Mouse (Mus musculus): ENCODE results near the gene Tmem259.

GRCm38 (mm10) chr10:79991548-79991947, 7.4 kb upstream of the Tmem259 start:
- TF ChIP-seq CTCF (IDR thresholded peaks at IDR 0.05; ENCODE audit: low read depth, low read length) (no peak), GATA1 (IDR thresholded peaks at IDR 0.05; ENCODE audit: borderline replicate concordance, low read length) (no peak), POLR2AphosphoS5 (IDR thresholded peaks at IDR 0.05; ENCODE audit: insufficient replicate concordance, low read depth, low read length) (no peak), TAL1 (conservative IDR thresholded peaks at IDR 0.05; ENCODE audit: low read depth, low read length) (no peak), GATA2 (IDR thresholded peaks at IDR 0.05; ENCODE audit: borderline replicate concordance, low read depth, low read length) (no peak)
